Mouse (Mus musculus) heart, embryonic 14.5 days (tissue): ENCODE measurements around the gene Selenok. TPM values are rescaled to one million over a fixed set of nuclear protein-coding genes. Genes with fewer than 3 reads are reported as not detected.

Experiments
- ATAC-seq: fragments of 200-750 bp; cut with Nextera tagmentation; 2 replicates; pipeline ENCODE4 v1.8.0; 2017; ENCODE audit warnings: low read depth, moderate TSS enrichment; ENCODE audit not compliant: insufficient number of reproducible peaks, insufficient read depth, low FRiP score
- H3K27ac ChIP-seq, 2 experiments: fragments of 200-500 bp in 1 of 2; fragments of 300-500 bp in 1 of 2; sonication (generic) in 1 of 2; replicated peaks in 1 of 2; 2 replicates each; pipeline ENCODE4 v1.5.1; 2012 to 2014; ENCODE audit warnings: low read depth in 2 of 2, low read length in 2 of 2, control low read depth in 1 of 2, mild to moderate bottlenecking in 1 of 2, mixed read lengths in 1 of 2; ENCODE audit not compliant: control insufficient read depth in 1 of 2, insufficient read depth in 1 of 2
- H3K27me3 ChIP-seq: fragments of 300-500 bp; sonication (generic); 2 replicates; pipeline ENCODE4 v1.6.1; 2014; ENCODE audit warnings: mild to moderate bottlenecking, low read length, control low read depth; ENCODE audit not compliant: control insufficient read depth, insufficient read depth
- H3K36me3 ChIP-seq: fragments of 300-500 bp; sonication (generic); 2 replicates; pipeline ENCODE4 v1.6.1; 2014; ENCODE audit warnings: mild to moderate bottlenecking, control low read depth, low read length, mixed read lengths; ENCODE audit not compliant: control insufficient read depth, insufficient read depth
- H3K4me1 ChIP-seq, 2 experiments: fragments of 200-500 bp in 1 of 2; fragments of 300-500 bp in 1 of 2; sonication (generic) in 1 of 2; 2 replicates each; pipeline ENCODE4 v1.6.1; 2012 to 2014; ENCODE audit warnings: low read length in 2 of 2, control low read depth in 1 of 2, mixed read lengths in 1 of 2; ENCODE audit not compliant: control insufficient read depth in 2 of 2, insufficient read depth in 2 of 2
- H3K4me2 ChIP-seq: fragments of 300-500 bp; sonication (generic); 2 replicates; pipeline ENCODE4 v1.6.1; 2014; ENCODE audit warnings: mild to moderate bottlenecking, low read length
- H3K4me3 ChIP-seq, 2 experiments: fragments of 200-500 bp in 1 of 2; fragments of 300-500 bp in 1 of 2; sonication (generic) in 1 of 2; 2 replicates each; pipeline ENCODE4 v1.5.1; 2012 to 2014; ENCODE audit warnings: low read length in 2 of 2, mild to moderate bottlenecking in 2 of 2, control low read depth in 1 of 2, low read depth in 1 of 2, moderate library complexity in 1 of 2; ENCODE audit not compliant: control insufficient read depth in 1 of 2, insufficient read depth in 1 of 2
- H3K9ac ChIP-seq: fragments of 300-500 bp; sonication (generic); 2 replicates; pipeline ENCODE4 v1.6.1; 2014; ENCODE audit warnings: mild to moderate bottlenecking, low read length
- H3K9me3 ChIP-seq: fragments of 300-500 bp; sonication (generic); 2 replicates; pipeline ENCODE4 v1.6.1; 2016; ENCODE audit warnings: low read length, control low read depth; ENCODE audit not compliant: control insufficient read depth
- WGBS: fragments of 180-500 bp; shearing (Covaris S2); extraction: QIAGEN DNeasy Blood & Tissue Kit; methylation state at CpG from one replicate; pipeline ENCODE4 v1.1.7; 2014; 5-methylcytosine and 5-hydroxymethylcytosine counted together
- polyA plus RNA-seq: library from polyadenylated mRNA; unstranded; fragments of >200 nt; fragmentation: Nextera tagmentation; extraction: Ambion mirVana; gene quantifications from 2 replicates; pipeline ENCODE4 v1.2.1, GENCODE M21; 2014

The Selenok gene
- polyA plus RNA-seq, 1 experiment from 2014 or later = 183 TPM

- Histone ChIP-seq H3K36me3 (no peaks in the 10 kb centered on the region), H3K4me2 (no peak overlapping the region), H3K4me3 (no peak overlapping the region), H3K9me3 (no peaks in the 10 kb centered on the region), H3K9ac (no peak overlapping the region), H3K27ac (no peak overlapping the region), H3K4me1 (peaks cover 5 to 10% of the 10 kb centered on the region in 2 experiments; a peak in 3 of 4 replicates), H3K27me3 (peaks cover 29% of the 10 kb centered on the region)
- WGBS = 80% methylated on average over 10 of the region's 10 CpGs
- ATAC-seq = no peak
Observed at GRCm38 (mm10) chr14:30011886-30012560, 43.9 kb downstream of the Selenok start.

- no peak overlapping the region for H3K27ac ChIP-seq
- no peak for ATAC-seq
- 69% methylated on average over 10 of the region's 10 CpGs for WGBS
- no peaks in the 10 kb centered on the region for H3K36me3 ChIP-seq
- H3K4me3 ChIP-seq = no peak overlapping the region
- no peak overlapping the region for H3K4me2 ChIP-seq
- no peaks in the 10 kb centered on the region for H3K4me1 ChIP-seq
- H3K9me3 ChIP-seq = no peaks in the 10 kb centered on the region
- H3K9ac ChIP-seq = no peak overlapping the region
- H3K27me3 ChIP-seq = peaks cover 11% of the 10 kb centered on the region
Observed at GRCm38 (mm10) chr14:30014487-30014886, 46.4 kb downstream of the Selenok start.

DNA sequence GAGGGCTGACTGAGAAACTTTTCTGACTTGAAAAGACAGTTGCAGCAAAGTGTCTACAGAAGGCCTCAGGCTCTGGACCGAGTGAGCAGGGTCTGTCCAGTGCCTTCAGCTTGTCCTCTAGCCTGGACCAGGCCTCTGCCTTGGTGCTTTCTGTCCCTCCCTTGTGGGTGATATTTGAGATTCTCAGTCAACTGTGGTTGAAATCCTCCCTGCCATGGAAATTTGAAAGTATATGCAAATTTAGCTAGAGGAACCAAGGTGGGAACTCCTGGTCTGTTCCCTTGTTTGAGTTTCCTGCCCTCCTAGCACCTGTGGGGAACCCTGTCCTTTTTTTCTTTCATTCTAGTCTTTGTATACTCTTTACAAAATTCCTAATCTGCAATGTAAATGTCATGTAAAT is 46.9 kb downstream of the Selenok start:
- Histone ChIP-seq H3K9ac (no peak overlapping the region), H3K4me2 (no peak overlapping the region), H3K27me3 (peaks cover 5% of the 10 kb centered on the region; the same call in 1 of the 2 replicates), H3K27ac (no peak overlapping the region), H3K4me3 (no peak overlapping the region), H3K9me3 (no peaks in the 10 kb centered on the region), H3K4me1 (no peaks in the 10 kb centered on the region), H3K36me3 (no peaks in the 10 kb centered on the region)
- 44% methylated on average over 1 of the region's 1 CpGs for WGBS
- no peak for ATAC-seq

GRCm38 (mm10) chr14:30016666-30017065 is 48.6 kb downstream of the Selenok start:
- Histone ChIP-seq H3K27ac (no peak overlapping the region), H3K4me3 (no peak overlapping the region), H3K36me3 (no peaks in the 10 kb centered on the region), H3K4me1 (no peaks in the 10 kb centered on the region), H3K9me3 (no peaks in the 10 kb centered on the region), H3K4me2 (no peak overlapping the region), H3K9ac (no peak overlapping the region), H3K27me3 (no peaks in the 10 kb centered on the region)
- ATAC-seq = no peak
- 77% methylated on average over 5 of the region's 5 CpGs for WGBS

DNA sequence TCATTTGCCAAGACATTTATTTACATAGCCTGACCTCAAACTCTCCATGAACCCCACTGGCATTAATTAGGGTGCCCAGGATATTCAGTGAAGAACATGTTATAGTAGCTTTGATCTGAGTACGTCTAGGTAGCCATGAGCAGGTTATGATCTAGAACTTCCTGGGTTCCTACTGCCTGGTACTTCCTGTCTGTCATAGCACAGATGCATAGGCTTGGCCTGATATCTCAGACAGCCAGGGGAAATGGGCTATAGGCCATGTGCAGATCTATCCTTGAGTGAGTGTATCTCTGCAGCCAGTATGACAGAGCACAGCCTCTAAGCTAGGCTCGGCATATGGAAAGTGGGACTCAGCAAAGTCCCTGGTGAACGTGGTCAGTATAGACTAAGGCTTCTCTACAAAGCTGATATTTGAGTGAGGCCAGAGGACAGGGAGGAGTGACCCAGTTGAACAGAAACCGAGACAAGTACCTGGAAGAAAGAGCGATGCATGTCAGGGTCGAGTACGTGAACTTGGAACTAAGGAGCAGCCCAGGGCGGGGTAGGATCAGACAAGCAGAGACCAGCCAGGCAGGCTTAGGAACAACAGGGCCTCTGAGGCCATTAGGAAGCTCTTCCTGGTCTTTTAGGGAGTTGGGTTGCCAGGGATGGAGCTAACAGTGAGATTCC is 49.8 kb downstream of the Selenok start:
- H3K36me3 ChIP-seq = no peaks in the 10 kb centered on the region
- H3K4me1 ChIP-seq = no peaks in the 10 kb centered on the region
- H3K9ac ChIP-seq = no peak overlapping the region
- WGBS = 76% methylated on average over 8 of the region's 8 CpGs
- H3K27ac ChIP-seq = no peak overlapping the region
- ATAC-seq = no peak
- no peak overlapping the region for H3K4me2 ChIP-seq
- H3K4me3 ChIP-seq = no peak overlapping the region
- no peaks in the 10 kb centered on the region for H3K9me3 ChIP-seq
- no peaks in the 10 kb centered on the region for H3K27me3 ChIP-seq

GRCm38 (mm10) chr14:30018463-30018801 is 50.3 kb downstream of the Selenok start:
- Histone ChIP-seq H3K4me1 (no peaks in the 10 kb centered on the region), H3K36me3 (no peaks in the 10 kb centered on the region), H3K27me3 (no peaks in the 10 kb centered on the region), H3K27ac (no peak overlapping the region), H3K9ac (no peak overlapping the region), H3K4me3 (no peak overlapping the region), H3K9me3 (no peaks in the 10 kb centered on the region), H3K4me2 (no peak overlapping the region)
- ATAC-seq = no peak
- 93% methylated on average over 4 of the region's 4 CpGs for WGBS

DNA sequence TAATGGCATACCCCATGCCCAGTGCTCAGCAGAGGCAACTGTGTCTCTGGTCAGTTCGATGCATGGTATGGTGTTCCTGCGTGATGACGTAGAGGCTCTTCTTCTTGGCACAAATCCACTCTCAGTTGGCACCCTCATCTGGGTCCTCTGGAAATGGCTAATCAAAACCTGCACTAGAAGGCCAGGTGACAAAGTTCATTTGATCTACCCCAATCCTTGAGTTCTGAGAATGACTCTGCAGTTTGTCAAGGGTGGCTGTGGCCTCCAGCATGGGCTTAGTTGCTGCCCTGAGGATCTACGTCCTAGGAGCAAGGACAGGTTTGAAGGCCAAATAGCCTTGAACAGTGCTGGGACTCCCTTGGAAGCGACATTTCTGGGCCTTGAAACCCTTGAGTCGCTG is 50.7 kb downstream of the Selenok start:
- Histone ChIP-seq H3K9me3 (no peaks in the 10 kb centered on the region), H3K36me3 (no peaks in the 10 kb centered on the region), H3K4me1 (no peaks in the 10 kb centered on the region), H3K27ac (no peak overlapping the region), H3K27me3 (no peaks in the 10 kb centered on the region), H3K9ac (no peak overlapping the region), H3K4me3 (no peak overlapping the region), H3K4me2 (no peak overlapping the region)
- 83% methylated on average over 6 of the region's 6 CpGs for WGBS
- no peak for ATAC-seq

GRCm38 (mm10) chr14:30019375-30019774 is 51.3 kb downstream of the Selenok start:
- H3K27ac ChIP-seq = no peak overlapping the region
- no peaks in the 10 kb centered on the region for H3K27me3 ChIP-seq
- no peaks in the 10 kb centered on the region for H3K36me3 ChIP-seq
- H3K4me3 ChIP-seq = no peak overlapping the region
- no peak overlapping the region for H3K9ac ChIP-seq
- no peak overlapping the region for H3K4me2 ChIP-seq
- WGBS = 88% methylated on average over 8 of the region's 8 CpGs
- H3K9me3 ChIP-seq = no peaks in the 10 kb centered on the region
- no peaks in the 10 kb centered on the region for H3K4me1 ChIP-seq
- ATAC-seq = no peak
